Mouse (Mus musculus) testis, adult 2 months (tissue): ENCODE data around the gene Sp2. TPM values are rescaled to one million over a fixed set of nuclear protein-coding genes. Genes with fewer than 3 reads are reported as not detected.

Experiments
- H3K27ac ChIP-seq: fragments of 200-500 bp; 2 replicates; pipeline ENCODE4 v1.5.1; 2012; ENCODE audit warnings: low read depth, low read length; ENCODE audit not compliant: control insufficient read depth, insufficient read depth
- H3K27me3 ChIP-seq: fragments of 200-500 bp; 2 replicates; pipeline ENCODE4 v1.6.1; 2012; ENCODE audit warnings: mild to moderate bottlenecking, low read length, moderate library complexity; ENCODE audit not compliant: control insufficient read depth, insufficient read depth
- H3K36me3 ChIP-seq: fragments of 200-500 bp; 2 replicates; pipeline ENCODE4 v1.6.1; 2012; ENCODE audit warnings: mild to moderate bottlenecking, low read length; ENCODE audit not compliant: control insufficient read depth, insufficient read depth
- H3K4me1 ChIP-seq: fragments of 200-500 bp; 2 replicates; pipeline ENCODE4 v1.6.1; 2012; ENCODE audit warnings: low read length; ENCODE audit not compliant: control insufficient read depth, insufficient read depth
- H3K4me3 ChIP-seq: fragments of 200-500 bp; 2 replicates; pipeline ENCODE4 v1.5.1; 2012; ENCODE audit warnings: low read depth, mild to moderate bottlenecking, low read length, moderate library complexity, mixed read lengths; ENCODE audit not compliant: control insufficient read depth
- CTCF ChIP-seq: fragments of 200-500 bp; IDR thresholded peaks from 2 replicates; pipeline ENCODE4 v1.5.1; 2012; ENCODE audit warnings: low read depth, mild to moderate bottlenecking, inconsistent platforms, low read length, moderate library complexity; ENCODE audit not compliant: control insufficient read depth, insufficient read depth, insufficient replicate concordance
- POLR2A ChIP-seq: fragments of 200-500 bp; IDR thresholded peaks from 2 replicates; pipeline ENCODE4 v1.6.1; 2012; ENCODE audit warnings: low read depth, mild to moderate bottlenecking, inconsistent platforms, low read length, moderate library complexity; ENCODE audit not compliant: control insufficient read depth
- polyA plus RNA-seq: library from polyadenylated mRNA; depleted of rRNA; stranded (reverse); fragments of >200 nt; gene quantifications from 2 replicates; pipeline ENCODE4 v1.2.3, GENCODE M21; 2012

Gene Sp2
- polyA plus RNA-seq, 1 experiment: 17.9 TPM

GRCm38 (mm10) chr11:96980021-96980420 is 2.7 kb downstream of the Sp2 start:
- H3K4me3 ChIP-seq: peak overlapping the region; percentile 67

GRCm38 (mm10) chr11:96979329-96979728 is 3.4 kb downstream of the Sp2 start:
- TF ChIP-seq CTCF: no peak
- TF ChIP-seq POLR2A: no peak
- H3K4me3 ChIP-seq: peak overlapping the region; percentile 48
- no peaks in the 10 kb centered on the region for H3K36me3 ChIP-seq
- H3K27me3 ChIP-seq: no peaks in the 10 kb centered on the region
- H3K4me1 ChIP-seq: peaks cover 38% of the 10 kb centered on the region
- H3K27ac ChIP-seq: no peak overlapping the region

More at GRCm38 (mm10) chr11:96980021-96980420, 2.7 kb downstream of the Sp2 start:
- Histone ChIP-seq H3K4me1 (peaks cover 41% of the 10 kb centered on the region), H3K36me3 (no peaks in the 10 kb centered on the region), H3K27ac (0 out of 2 replicates have a peak overlapping the region, but pooled peaks have one; percentile 27), H3K27me3 (no peaks in the 10 kb centered on the region)
- TF ChIP-seq POLR2A (no peak), CTCF (no peak)

GRCm38 (mm10) chr11:96978401-96979246 is 4.1 kb downstream of the Sp2 start:
- no peak for TF ChIP-seq POLR2A
- peak overlapping the region; percentile 89 for H3K27ac ChIP-seq
- H3K27me3 ChIP-seq: no peaks in the 10 kb centered on the region
- peaks cover 38% of the 10 kb centered on the region for H3K4me1 ChIP-seq
- H3K36me3 ChIP-seq: no peaks in the 10 kb centered on the region
- H3K4me3 ChIP-seq: peak overlapping the region; percentile 90

- Histone ChIP-seq H3K4me1 (peaks cover 33% of the 10 kb centered on the region), H3K27me3 (no peaks in the 10 kb centered on the region), H3K27ac (peak overlapping the region; percentile 93), H3K36me3 (no peaks in the 10 kb centered on the region), H3K4me3 (peak overlapping the region; percentile 90)
- TF ChIP-seq CTCF: no peak
- peak; percentile 73 for TF ChIP-seq POLR2A
These were observed 5.0 kb downstream of the Sp2 start for GRCm38 (mm10) chr11:96977606-96978400.

GRCm38 (mm10) chr11:96976911-96977591 is 5.7 kb downstream of the Sp2 start:
- peak overlapping the region; percentile 90 for H3K4me3 ChIP-seq
- H3K27ac ChIP-seq: peak overlapping the region; percentile 93
- no peaks in the 10 kb centered on the region for H3K27me3 ChIP-seq
- peaks cover 28% of the 10 kb centered on the region for H3K4me1 ChIP-seq
- H3K36me3 ChIP-seq: no peaks in the 10 kb centered on the region
- TF ChIP-seq CTCF: no peak
- no peak; the same call in 1 of the 2 replicates for TF ChIP-seq POLR2A

- peak overlapping the region; percentile 11 for H3K4me3 ChIP-seq
- TF ChIP-seq POLR2A: no peak
- TF ChIP-seq CTCF: no peak
- no peaks in the 10 kb centered on the region for H3K36me3 ChIP-seq
- H3K27me3 ChIP-seq: no peaks in the 10 kb centered on the region
- peak overlapping the region; percentile 84 for H3K27ac ChIP-seq
- H3K4me1 ChIP-seq: peaks cover 24% of the 10 kb centered on the region
These were observed 6.4 kb downstream of the Sp2 start for GRCm38 (mm10) chr11:96976379-96976687.
